Mouse (Mus musculus): ENCODE results near the gene Osbpl6. TPM values are rescaled to one million over a fixed set of nuclear protein-coding genes. Genes with fewer than 3 reads are reported as not detected.

Osbpl6 gene
- total RNA-seq, 2 experiments from 2014 or later = 5.0 to 6.3 TPM

DNA sequence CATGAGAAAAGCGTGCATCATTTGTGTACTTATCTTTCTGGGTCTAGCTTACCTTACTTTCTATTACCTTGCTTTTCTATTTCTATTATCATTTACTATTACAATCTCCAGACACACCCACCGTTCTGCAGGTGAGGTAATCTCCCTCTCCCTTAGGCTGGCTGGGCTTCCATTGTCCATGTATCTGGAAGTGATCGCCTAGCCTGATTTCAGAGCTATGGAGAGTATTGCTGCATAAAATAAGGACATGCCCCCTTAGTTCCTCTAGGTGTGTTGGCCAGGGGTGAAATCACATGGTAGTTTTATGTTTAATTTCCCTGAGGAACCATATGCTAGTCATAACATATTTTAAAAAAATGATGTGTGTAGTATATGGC is 11.8 kb downstream of the Osbpl6 start:
- no peak for DNase-seq (ENCODE audit: low spot score in 2 of 2)

DNA sequence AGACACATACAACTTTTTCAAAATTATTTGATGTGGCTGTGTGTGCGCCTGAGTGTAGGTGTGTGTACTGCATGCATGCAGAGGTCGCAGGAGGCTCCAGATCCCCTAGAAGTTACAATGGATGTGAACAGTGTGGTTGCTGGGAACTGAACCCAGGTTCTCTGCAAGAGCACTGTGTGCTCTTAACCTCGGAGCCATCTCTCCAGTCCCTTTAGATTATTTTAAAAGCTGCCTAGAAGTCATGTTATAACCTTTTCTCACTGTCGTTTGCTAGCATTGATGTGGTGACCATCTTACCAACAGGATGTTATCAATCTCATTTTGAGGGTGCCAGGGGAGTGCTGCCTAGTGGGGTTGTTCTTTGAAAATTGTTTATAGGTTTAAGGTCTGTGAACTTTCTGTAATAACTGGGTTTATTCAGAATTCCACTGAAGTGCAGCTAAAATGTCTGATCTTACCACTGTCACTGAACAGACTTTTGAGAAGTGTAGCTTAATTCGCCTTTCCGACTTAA is 15.2 kb downstream of the Osbpl6 start:
- DNase-seq (ENCODE audit: low spot score in 2 of 2) = no peak

DNA sequence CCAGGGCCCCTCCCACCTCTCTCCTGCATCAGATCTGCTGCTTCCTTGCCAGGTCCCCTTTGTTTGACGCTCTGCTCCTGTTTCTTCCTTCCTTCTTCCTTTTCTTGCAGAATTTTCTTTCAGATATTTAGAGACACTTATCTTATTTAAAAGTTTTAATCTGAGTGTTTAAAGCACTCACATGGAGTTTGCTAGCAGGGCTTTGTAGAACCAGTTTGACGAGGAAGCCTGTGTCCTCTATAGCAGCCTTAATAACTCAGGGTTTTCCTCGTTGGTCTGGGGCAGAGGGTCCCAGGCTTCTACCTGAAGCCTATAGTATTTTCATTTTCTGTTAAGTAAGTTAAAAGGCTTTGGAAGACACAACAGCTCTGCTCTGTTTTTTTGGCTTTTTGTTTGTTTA is 20.5 kb downstream of the Osbpl6 start:
- no peak for DNase-seq (ENCODE audit: low spot score in 2 of 2)

GRCm38 (mm10) chr2:76429318-76429717 is 23.0 kb downstream of the Osbpl6 start:
- DNase-seq (ENCODE audit: low spot score in 2 of 2) = no peak

GRCm38 (mm10) chr2:76429855-76430254 is 23.5 kb downstream of the Osbpl6 start:
- no peak for DNase-seq (ENCODE audit: low spot score in 2 of 2)

GRCm38 (mm10) chr2:76430539-76430938 is 24.2 kb downstream of the Osbpl6 start:
- no peak for DNase-seq (ENCODE audit: low spot score in 2 of 2)

GRCm38 (mm10) chr2:76434224-76434623 is 27.9 kb downstream of the Osbpl6 start:
- DNase-seq (ENCODE audit: low spot score in 2 of 2) = no peak

GRCm38 (mm10) chr2:76435667-76436239 is 29.4 kb downstream of the Osbpl6 start:
- DNase-seq (ENCODE audit: low spot score in 2 of 2) = no peak

GRCm38 (mm10) chr2:76437372-76437771 is 31.1 kb downstream of the Osbpl6 start:
- no peak for DNase-seq (ENCODE audit: low spot score in 2 of 2)

GRCm38 (mm10) chr2:76439540-76439939 is 33.2 kb downstream of the Osbpl6 start:
- DNase-seq (ENCODE audit: low spot score in 2 of 2) = no peak

DNA sequence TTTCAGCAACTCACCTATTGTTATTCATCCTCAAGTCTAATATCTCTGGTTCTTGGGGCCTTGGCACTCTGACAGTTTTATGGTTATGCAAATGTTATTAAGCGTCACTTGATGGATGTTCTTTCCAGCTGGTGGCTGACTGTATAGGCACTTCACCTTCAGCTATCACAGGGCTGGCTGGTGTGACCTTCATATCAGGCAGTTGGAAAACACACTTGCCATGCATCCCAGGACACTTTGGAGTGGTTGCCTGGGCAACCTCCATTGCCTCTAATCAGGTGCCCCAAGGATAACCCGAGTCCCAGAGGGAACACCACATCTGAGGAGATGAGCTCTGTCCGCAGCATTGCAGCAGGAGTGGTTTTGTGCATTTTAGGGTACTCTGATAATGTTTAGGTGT is 35.8 kb downstream of the Osbpl6 start:
- DNase-seq (ENCODE audit: low spot score in 2 of 2) = no peak

- DNase-seq (ENCODE audit: low spot score in 2 of 2) = no peak
Measured at GRCm38 (mm10) chr2:76449836-76450355, 43.6 kb downstream of the Osbpl6 start.

DNA sequence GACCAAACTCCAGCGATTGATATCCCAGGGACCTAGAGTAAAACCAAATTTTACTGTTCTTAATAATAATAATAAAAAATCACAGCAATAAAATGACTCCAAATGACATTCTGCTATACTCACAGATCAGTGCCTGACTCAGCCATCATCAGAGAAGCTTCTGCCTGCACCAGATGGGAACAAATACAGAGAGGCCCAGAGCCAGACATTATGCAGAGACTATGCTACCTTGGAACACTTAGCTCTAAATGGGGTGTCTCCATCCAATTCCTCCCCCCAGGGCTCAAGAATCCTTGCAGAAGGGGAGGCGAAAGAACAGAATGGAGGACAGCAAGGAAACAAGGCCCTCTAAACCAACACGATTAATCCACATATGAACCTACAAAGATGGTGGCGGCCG is 60.4 kb downstream of the Osbpl6 start:
- DNase-seq (ENCODE audit: low spot score in 2 of 2) = no peak

- DNase-seq (ENCODE audit: low spot score in 2 of 2) = peak in 1 of 2 experiments; percentile 67
Measured at GRCm38 (mm10) chr2:76468204-76468603, 61.9 kb downstream of the Osbpl6 start.

DNA sequence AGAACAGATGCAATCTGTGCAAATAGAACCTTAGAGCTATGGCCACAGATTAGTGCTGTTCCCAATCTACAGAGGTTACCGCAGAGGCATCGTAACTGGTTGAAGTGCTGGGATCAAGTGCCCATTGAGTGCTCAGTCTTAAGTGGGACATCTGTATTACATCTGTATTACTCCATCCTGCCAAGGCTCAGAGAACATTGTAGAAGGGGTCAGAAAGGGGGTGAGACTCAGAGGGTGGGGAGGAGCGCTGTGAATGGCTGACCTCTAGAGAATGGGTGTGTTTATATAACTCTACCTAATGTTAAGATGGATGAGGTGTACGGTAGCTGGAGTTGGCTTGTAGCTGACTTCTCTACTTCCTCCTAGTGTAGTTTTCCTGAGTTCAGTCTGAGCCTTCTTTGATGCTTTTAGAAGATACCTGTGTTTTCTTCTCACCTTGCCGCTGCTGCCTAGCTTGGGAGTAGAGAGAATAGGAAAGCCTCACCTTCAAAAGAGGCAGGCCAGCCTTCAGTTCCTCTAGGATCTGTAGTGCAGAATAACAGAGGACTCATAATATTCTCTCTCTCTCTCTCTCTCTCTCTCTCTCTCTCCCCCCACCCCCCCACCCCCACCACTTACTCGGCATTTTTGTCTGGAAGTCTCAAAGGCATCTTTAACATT is 62.9 kb downstream of the Osbpl6 start:
- no peak for DNase-seq (ENCODE audit: low spot score in 2 of 2)

GRCm38 (mm10) chr2:76469751-76470099 is 63.4 kb downstream of the Osbpl6 start:
- no peak for DNase-seq (ENCODE audit: low spot score in 2 of 2)

DNA sequence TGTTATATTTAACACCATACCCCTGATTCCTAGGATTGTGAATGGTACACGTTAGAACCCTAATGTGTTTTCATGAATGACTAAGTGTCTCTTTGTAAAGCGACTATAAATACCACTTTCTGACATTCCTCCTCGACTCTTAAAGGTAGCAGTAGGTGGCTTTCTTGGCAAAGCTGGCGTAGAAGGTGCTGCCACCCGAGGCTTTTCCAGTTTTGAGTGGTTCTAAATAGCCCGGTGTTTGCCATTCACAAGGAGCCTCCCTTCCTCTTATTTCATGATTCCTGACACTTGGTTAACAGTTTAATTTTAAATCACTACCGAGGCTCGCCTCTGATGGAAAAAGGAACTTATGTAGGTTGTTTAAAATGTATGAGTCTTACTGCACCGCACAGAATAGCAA is 64.1 kb downstream of the Osbpl6 start:
- no peak for DNase-seq (ENCODE audit: low spot score in 2 of 2)

DNA sequence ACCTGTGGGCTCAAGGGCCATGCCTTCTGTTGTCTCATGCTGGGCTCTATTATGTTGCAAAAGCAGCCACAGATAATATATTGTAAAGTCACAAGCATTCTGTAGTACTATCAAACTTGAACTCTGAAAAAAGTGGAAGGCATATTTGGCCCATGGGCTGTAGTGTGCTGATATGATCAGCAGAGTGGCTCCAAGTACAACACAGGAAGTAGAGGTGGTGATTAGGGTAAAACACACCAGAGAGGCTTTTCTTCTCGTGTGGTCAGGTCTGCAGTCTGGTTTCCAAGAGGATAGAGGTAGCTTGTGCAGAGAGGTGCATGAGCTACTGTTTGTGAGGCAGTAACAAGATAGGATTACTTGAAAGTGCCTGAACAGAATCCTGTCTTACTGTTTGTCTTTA is 69.5 kb downstream of the Osbpl6 start:
- no peak for DNase-seq (ENCODE audit: low spot score in 2 of 2)

DNA sequence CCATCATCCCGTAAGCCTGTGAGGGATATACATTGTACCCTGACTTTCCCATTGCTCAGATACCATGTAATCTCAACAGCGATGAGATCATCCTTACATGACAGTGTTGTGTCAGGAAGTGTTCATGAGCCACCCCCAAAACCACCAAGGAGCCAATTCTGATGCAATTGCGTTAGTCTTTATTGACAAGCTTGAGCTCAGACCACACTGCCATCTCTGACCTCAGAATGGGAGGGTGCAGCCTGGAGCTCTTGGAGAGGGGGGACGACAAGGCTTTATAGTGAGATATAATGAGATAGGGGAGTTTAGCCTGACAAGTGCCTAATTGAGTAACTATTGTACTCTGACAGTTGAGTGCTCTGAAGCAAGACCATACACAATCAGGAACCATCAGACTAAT is 82.5 kb downstream of the Osbpl6 start:
- DNase-seq (ENCODE audit: low spot score in 2 of 2) = no peak

DNA sequence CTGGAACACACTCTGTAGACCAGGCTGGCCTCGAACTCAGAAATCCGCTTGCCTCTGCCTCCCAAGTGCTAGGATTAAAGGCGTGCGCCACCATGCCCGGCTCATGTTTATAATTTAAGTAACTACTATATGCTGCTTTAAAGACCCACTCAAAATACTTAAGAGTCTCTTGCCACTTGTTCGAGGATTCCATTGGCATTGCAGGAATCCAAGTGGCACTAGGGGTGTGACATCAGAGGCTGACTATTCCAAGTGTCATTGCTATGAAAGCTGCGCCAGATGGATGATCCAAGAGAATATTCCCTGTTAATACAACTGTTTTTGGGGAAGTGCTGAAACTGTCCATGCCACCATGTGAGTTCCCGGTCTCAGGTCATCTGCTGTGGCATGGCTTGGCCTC is 83.9 kb downstream of the Osbpl6 start:
- DNase-seq (ENCODE audit: low spot score in 2 of 2) = no peak

DNA sequence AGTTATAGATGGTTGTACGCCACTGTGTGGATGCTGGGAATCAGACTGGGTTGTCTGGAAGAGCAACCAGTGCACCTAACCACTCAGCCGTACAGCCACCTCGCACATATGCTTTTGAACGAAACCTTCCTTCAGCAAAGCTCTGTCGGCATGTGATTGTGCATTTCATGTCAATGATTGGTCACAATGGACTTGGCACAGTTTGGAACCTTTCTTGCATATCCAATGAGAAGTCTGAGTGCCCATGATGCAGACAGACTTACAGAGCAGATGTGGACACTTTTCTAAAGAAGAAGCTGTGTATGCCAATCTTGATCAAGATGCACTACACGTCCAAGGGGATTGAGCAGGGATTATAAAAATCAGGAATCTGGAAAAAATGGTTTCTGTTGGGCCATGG is 85.1 kb downstream of the Osbpl6 start:
- no peak for DNase-seq (ENCODE audit: low spot score in 2 of 2)

DNA sequence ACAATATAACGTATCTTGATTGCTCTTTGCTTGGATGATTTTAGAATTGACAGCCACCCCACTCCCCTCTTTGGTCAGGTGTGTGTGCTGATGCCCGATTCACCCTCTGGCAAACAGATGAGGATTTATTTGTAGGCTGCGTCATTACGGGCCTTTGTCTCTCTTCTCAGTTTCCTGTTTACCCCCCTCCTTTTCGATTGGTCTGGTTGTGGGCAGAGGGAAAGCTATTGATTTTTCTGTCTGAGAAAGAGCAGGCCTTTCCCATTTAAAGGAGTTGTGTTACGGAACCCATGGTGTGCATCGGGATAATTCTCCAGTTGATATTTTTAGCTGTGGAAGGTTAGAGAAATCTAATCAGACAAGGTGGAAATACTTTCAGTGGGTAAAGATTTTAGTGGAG is 85.9 kb downstream of the Osbpl6 start:
- no peak for DNase-seq (ENCODE audit: low spot score in 2 of 2)

Measured in gastrocnemius, postnatal 4 days (tissue).